Mouse (Mus musculus) liver, embryonic 14.5 days (tissue): Measurements from ENCODE around the gene Rasa2.

ENCODE experiments used
- CTCF ChIP-seq: IDR thresholded peaks from 2 replicates; pipeline ENCODE4 v1.5.1; 2016; ENCODE audit warnings: antibody characterized with exemption, low read depth, control low read depth
- EP300 ChIP-seq: IDR thresholded peaks from 2 replicates; pipeline ENCODE4 v1.6.1; 2016; ENCODE audit warnings: antibody characterized with exemption, low read depth

DNA sequence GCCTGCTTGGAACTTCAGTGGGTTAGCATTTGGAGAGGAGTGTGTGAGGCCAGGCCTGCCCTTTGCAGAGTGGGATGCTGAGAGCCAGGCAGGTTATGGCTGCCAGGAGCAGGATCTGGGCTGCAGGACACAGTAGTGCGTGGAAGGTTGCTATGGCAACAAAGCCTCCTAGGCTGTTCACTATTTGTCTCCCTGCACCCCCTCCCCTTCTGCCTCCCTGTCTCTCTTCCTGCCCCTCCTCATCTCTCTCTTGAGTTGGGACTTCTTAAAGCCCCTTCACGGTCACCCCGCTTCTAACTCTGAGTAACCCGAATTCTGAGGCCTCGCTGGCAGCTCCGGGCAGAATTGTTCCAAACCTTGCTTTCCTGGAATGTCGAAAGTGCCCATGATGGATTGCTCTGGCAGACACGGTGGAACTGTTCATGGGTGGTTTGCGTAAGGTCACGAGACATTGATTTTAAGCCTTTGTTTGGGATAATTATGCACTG lies 125.4 kb downstream of the Rasa2 start:
- TF ChIP-seq CTCF (no peak), EP300 (no peak)
